Mouse (Mus musculus) embryonic fibroblast, embryonic 13.5 days (primary cell): Measurements from ENCODE around the gene 4930404H24Rik. TPM values are rescaled to one million over a fixed set of nuclear protein-coding genes. Genes with fewer than 3 reads are reported as not detected.

Source experiments
- H3K27ac ChIP-seq: 2 replicates; pipeline ENCODE4 v1.5.1; 2012; ENCODE audit warnings: low read length, control low read depth, inconsistent platforms; ENCODE audit not compliant: insufficient read depth
- H3K4me1 ChIP-seq: 2 replicates; pipeline ENCODE4 v1.6.1; 2011; ENCODE audit warnings: low read length; ENCODE audit not compliant: control insufficient read depth, insufficient read depth
- H3K4me3 ChIP-seq: 2 replicates; pipeline ENCODE4 v1.5.1; 2011; ENCODE audit warnings: mild to moderate bottlenecking, control low read depth, low read length; ENCODE audit not compliant: insufficient read depth
- CTCF ChIP-seq: IDR thresholded peaks from 2 replicates; pipeline ENCODE4 v1.5.1; 2011; ENCODE audit warnings: mild to moderate bottlenecking, control low read depth, low read length, moderate library complexity, borderline replicate concordance; ENCODE audit not compliant: insufficient read depth
- POLR2A ChIP-seq: IDR thresholded peaks from 2 replicates; pipeline ENCODE4 v1.6.1; 2011; ENCODE audit warnings: low read depth, mild to moderate bottlenecking, control low read depth, low read length, moderate library complexity
- polyA plus RNA-seq: library from polyadenylated mRNA; stranded (reverse); fragments of >200 nt; gene quantifications from 2 replicates; pipeline ENCODE4 v1.2.4, GENCODE M21; 2011; ENCODE audit warnings: low read depth; ENCODE audit not compliant: missing spikeins, insufficient read length

4930404H24Rik gene
- polyA plus RNA-seq, 1 experiment: not detected

DNA sequence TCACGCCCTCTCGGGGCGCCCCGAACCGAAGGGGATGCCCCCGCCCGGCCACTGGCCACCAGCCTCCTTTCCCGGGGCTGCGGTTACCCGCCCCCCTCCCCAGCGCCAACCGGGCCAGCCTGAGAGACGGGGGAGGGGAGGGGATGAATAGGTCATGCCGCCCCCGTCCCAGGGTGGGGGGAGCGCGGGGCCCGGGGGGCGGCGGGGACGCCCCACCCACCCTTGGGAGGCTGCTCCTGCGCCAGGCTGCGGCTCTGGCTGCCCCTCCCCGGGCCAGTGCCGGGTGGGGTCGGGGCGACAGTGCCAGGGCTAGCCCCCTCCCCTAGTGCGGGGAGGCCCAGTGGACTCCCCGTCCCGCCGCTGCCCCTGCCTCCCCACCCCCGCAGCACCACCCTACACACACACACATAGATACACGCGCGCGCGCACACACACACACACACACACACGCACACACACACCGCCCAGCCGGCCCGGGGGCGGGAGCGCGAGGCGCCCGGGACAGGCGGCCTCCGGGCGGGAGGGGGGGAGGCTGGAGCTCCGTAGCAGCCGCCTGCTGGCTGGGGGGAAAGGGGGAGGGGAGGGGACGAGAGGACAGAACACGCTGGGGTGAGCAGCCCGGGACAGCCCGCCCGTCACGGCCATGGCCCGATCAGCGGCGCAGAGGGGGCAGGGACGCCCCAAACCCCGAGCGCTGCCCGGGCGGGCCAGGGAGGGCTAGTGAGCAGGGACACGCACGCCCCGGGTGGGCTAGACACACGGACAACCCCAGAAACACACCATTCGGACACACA is 36.2 kb downstream of the 4930404H24Rik start:
- Histone ChIP-seq H3K4me1 (no peaks in the 10 kb centered on the region), H3K27ac (no peak overlapping the region), H3K4me3 (peak overlapping the region; percentile 44)
- TF ChIP-seq CTCF (no peak), POLR2A (no peak)

DNA sequence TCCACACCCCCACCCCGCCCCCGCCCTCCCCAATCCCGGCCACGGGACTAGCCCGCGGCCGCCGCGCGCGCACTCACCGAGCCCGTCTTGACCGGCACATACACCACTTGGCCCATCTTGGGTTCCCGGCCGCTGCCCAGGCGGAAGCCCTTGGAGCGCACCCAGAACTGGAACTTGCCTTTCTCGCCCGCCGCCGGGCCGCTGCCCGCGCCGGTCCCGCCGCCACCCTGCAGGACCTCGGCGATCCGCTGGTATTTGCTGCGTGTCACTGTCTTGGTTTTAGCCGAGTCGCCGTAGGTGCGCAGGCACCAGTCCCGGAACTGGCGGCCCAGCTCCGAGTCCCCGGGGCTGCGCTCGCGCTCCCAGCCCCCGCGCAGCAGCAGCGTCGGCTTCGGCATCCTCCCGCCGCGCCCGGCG is 36.8 kb downstream of the 4930404H24Rik start:
- H3K4me3 ChIP-seq: peak overlapping the region; percentile 44

DNA sequence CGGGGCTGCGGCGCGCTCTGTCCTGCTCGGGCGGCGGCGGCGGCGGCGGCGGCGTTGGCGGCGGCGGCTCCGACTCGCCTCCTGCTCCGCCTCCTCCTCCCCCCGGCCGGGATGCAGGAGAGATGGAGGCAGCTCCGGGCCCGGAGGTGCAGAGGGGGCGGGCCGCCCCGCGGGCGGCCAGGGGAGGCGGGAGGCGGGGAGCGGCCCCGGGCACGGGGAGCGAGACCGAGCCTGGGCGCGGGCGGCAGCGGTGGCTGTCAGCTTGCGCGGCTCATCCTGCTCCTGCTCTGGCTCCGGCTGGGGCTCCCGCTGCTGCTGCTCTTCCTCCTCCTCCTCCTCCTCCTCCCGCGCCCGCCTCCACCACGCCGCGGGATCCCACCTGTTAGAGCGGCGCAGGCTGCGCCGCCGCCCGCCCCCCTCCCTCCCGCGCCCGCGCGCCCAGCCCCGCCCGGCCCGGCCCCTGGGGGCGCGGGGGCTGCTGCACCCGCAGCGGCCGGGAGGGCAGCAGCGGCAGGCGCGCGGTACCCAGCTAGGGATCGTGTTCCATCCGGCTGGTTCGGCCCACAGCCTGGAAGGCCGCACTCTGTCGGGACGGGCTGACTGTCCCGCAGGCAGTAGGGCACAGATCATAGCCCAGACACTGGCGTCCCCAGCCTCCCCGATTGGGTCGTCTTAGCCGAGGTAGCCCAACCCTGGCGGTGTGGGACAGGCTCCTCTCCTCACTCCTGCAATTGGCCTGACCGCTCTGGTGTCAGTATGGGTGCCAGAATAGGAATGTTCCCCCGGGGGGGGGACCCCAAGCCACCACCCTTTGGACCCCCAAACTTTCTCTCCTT is 37.6 kb downstream of the 4930404H24Rik start, which contains the start of gene Nol4l:
TSS of gene Nol4l (minus strand) at position 41 of the 836 bp plus-strand sequence.
- no peaks in the 10 kb centered on the region for H3K4me1 ChIP-seq
- H3K27ac ChIP-seq: no peak within 1 kb of the TSS
- TF ChIP-seq CTCF (no peak), POLR2A (no peak)
- peak within 1 kb of the TSS; percentile 44 for H3K4me3 ChIP-seq

More for the DNA sequence above, 36.8 kb downstream of the 4930404H24Rik start:
- H3K27ac ChIP-seq: no peak overlapping the region
- no peaks in the 10 kb centered on the region for H3K4me1 ChIP-seq
- TF ChIP-seq CTCF (no peak), POLR2A (no peak)

DNA sequence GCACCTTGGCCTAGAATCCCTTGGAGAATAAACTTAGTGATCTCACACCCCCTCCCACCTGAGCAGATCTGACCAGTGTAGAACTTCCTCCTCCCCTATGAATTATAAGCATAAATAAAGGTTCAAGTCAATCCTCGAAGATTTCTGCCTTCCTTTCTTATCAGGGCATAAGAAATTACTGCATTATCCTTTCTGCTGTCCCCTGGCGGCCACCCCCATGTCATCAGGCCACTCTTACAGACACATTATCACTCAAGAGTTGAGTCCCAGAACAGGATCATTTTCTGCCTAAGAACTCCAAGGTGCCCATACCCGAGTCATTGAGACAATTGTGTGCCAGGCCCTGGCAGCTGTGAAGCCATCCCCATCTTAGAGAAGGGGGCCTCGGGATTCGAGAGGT is 38.4 kb downstream of the 4930404H24Rik start:
- TF ChIP-seq POLR2A: no peak
- TF ChIP-seq CTCF: no peak
- Histone ChIP-seq H3K27ac (no peak overlapping the region), H3K4me3 (no peak overlapping the region), H3K4me1 (no peaks in the 10 kb centered on the region)

DNA sequence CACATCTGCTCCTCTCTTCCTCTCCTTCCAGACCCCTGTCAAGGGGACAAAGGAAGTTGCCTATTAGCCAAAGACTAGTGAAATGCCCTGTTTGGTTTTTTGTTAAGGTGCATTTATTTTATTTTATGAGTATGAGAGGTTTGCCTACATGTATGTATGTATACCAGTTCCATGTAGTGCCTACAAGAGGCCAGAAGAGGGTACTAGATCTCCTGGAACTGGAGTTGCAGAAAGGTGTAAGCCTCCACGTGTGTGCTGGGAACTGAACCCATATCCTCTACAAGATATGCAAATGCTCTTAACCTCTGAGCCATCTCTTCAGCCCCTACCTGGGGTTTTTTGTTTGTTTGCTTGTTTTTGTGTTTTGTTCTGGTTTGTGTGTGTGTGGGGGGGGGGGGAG is 41.4 kb downstream of the 4930404H24Rik start:
- Histone ChIP-seq H3K27ac (no peak overlapping the region), H3K4me1 (no peaks in the 10 kb centered on the region), H3K4me3 (no peak overlapping the region)
- TF ChIP-seq CTCF (no peak), POLR2A (no peak)

DNA sequence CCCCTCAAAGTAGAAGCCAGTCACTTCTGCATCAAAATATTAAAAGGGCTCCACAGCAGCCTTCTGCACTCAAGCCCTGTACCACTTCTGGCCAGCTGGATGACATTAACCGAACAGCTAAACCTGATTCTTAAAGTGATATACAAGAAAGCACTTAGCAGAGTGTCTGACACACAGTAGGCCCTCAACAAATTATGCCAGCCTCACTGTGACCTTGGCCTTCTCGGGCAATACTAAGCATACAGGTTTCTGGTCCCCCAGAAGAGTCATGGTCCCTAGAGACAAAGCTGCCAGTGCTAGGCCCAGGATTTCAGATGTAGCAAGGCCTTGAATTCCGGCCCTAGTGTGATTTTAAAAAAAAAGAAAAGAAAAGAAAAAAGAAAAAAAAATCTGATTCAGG is 46.3 kb downstream of the 4930404H24Rik start:
- H3K4me3 ChIP-seq: no peak overlapping the region
- H3K4me1 ChIP-seq: peaks cover 3% of the 10 kb centered on the region
- no peak overlapping the region for H3K27ac ChIP-seq
- no peak for TF ChIP-seq CTCF
- TF ChIP-seq POLR2A: no peak

DNA sequence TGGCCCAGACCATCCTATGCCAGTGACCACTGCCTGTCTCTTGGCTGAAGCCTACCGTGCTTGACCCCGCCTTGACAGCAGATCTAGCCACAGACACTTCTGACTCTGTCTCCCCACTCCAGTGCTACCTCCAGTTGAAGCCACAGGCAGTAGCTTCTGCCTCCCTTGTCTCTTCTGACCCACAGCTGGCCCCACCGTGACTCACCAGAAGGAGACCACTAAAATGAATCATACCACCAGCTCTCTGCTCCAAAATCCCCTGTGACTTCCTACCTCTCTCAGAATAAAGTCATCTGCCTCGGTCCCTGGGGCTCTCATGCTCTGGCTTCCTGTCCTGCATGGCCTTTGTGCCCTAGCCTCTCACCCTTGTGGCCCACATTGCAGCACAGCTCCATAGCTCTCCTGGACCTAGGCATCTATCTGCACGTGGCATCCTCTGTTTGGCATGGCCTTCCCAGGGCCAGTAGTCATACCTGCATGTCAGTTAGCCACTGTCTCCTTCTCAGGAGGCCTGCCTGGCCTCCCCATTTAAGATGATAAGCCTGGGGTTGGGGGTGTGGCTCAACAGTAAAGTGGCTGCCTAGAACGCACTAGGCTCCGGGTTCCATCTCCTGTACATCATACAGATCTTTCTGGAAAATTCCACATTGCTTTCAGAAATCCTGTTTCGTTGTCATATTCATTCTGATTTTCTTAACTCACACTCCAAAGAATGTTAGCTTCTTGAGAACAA is 50.5 kb downstream of the 4930404H24Rik start:
- H3K4me1 ChIP-seq: peaks cover 3% of the 10 kb centered on the region
- H3K27ac ChIP-seq: no peak overlapping the region
- TF ChIP-seq POLR2A: no peak
- no peak for TF ChIP-seq CTCF
- H3K4me3 ChIP-seq: no peak overlapping the region

Other genes starting within 250 kb of the 4930404H24Rik start
- 20.3 and 21.9 TPM in 2 replicates for gene Kif3b, start 201.4 kb upstream of the 4930404H24Rik start, polyA plus RNA-seq
- gene Asxl1, start 147.0 kb upstream of the 4930404H24Rik start, polyA plus RNA-seq: 32.0 and 33.9 TPM in 2 replicates
- 4.2 and 4.7 TPM in 2 replicates for gene Nol4l, start 37.2 kb downstream of the 4930404H24Rik start, polyA plus RNA-seq
- 34.3 and 35.9 TPM in 2 replicates for gene Commd7, start 140.0 kb downstream of the 4930404H24Rik start, polyA plus RNA-seq
- 1.2 and 1.8 TPM in 2 replicates for gene Dnmt3b, start 156.7 kb downstream of the 4930404H24Rik start, polyA plus RNA-seq
- not detected in 2 replicates for gene Dnmt3c, start 203.9 kb downstream of the 4930404H24Rik start, polyA plus RNA-seq
- 170 and 199 TPM in 2 replicates for gene Mapre1, start 248.5 kb downstream of the 4930404H24Rik start, polyA plus RNA-seq